Mouse (Mus musculus): ENCODE results near the gene Ascc2.
A peak's percentile ranks its signal among the peaks of the same experiment; 100 is the strongest.
"Not testable (repeated sequence)": the region's sequence is repeated elsewhere in the genome, so short reads cannot be mapped to it uniquely, and the experiment has no call there.

Gene Ascc2

DNA sequence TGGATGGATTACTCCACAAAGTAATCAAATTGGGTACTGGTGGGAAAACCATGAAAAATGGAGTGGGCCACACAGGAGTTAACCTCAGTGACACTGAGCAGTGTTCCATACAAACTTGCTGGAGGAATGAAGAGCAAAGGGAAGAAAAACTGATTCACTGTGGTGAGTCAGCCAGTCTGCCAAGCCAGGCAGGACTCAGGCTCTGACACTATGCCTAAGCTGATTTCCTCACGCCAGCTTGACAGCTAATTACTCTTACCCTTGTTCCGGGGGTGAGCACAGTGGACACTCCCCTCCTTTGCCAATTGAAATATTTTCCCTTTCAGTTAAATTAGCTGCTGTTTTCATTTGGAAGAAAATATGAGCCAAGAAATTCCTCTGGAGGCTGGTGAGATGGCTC, 4.1 kb upstream of the Ascc2 start:
- ATAC-seq (ENCODE audit: low TSS enrichment): no peak

DNA sequence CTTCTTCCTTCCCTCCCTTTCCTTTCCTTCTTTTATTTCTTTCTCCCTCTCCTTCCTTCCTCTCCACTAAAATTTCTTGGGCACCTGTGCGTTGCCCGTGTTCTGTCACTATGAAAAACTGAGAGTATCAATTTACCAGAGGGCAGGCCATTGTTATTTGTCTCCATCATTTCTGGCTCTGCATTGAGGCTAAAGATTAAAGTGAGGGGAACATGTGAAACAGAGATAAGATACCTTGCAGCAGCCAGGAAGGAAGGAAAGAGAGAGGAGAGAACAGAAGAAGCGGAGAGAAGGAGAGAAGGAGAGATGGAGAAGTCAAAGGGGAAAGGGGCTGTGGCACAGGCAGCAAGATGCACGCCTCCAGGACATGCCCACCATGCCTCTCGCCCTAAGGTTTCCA, 3.2 kb upstream of the Ascc2 start:
- ATAC-seq (ENCODE audit: low TSS enrichment): no peak

DNA sequence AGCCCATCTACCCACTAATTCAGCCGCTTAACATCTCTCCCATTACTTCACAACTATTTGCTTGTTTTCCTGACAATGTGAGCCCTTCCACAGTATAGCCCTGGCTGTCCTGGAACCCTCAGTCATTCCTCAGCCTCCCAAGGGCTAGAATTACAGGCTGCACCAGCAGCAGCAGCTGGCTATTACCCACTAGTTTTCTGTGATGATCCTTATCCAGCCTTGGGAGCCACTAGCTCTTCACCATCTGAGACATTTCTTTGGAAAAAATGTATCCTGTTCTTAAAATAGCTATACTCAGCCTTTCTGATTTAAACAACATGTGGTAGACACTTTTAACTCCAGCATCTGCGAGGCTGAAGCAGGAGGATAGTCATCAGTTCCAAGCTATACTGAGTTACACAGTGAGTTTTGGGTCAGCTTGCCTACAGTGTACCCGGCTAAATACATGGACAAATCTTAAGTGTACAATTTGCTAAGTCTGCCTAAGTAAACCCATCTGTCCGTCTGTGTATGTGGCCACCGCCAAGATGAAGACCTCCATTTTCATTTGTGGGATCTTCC, 685 bp upstream of the Ascc2 start:
- peak; percentile 62 for ATAC-seq (ENCODE audit: low TSS enrichment)

DNA sequence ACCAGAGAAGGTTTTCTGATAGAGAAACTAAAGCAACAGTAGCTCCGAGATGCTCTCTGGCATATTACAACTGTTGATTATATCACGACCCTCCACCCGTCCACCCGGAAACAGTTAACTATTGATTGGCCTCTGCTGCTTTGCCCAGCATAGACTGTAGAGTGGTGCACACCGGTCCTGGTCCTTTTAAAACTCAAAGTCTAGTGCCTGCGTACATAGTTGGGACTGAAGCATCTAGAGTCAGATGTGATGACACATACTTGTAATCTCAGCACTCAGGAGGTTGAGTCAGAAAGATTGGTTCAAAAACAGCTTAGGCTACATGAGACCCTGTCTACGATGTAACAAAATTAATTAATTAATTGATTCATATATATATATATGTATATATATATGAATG, 714 bp downstream of the Ascc2 start:
- no peak for ATAC-seq (ENCODE audit: low TSS enrichment)

DNA sequence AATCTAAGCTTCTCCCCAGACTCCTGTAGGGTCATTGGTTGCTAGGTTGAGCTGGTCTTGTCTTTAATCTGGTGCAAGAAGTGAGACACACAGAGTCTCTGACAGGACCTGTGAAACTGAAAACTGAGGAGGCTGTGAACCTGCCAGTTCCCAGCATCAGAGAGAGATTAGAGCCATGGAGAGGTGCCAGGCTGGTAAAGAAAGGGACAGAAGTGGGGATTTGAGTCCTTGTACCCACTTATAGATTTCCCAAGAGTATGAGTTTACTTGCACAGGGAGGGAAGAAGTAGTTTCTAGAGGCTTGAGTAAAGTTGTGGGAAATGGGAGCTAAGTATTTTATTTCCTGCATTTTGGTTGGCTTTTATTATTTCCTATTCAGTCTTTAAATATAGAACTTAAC, 3.6 kb downstream of the Ascc2 start:
- ATAC-seq (ENCODE audit: low TSS enrichment): no peak

DNA sequence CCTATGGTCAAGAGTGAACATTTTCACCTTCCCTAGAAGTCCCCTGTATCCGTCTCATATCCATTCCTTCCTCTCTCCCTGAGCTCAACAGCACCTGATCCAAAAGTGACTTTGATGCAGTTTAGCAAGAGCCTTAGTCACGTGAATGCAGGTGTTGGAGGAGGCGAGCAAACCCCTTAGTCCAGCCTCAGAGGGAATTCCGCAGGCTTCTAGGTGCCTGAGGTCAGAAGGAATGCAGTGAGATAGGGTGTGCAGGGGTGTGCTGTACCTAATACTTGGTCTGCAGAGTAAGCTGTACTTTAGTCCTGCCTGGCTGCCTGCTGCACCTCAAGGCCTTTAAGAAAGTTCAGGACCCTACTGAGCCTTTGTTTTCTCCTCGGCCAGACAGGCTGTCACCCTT, 6.2 kb downstream of the Ascc2 start:
- ATAC-seq (ENCODE audit: low TSS enrichment): no peak

DNA sequence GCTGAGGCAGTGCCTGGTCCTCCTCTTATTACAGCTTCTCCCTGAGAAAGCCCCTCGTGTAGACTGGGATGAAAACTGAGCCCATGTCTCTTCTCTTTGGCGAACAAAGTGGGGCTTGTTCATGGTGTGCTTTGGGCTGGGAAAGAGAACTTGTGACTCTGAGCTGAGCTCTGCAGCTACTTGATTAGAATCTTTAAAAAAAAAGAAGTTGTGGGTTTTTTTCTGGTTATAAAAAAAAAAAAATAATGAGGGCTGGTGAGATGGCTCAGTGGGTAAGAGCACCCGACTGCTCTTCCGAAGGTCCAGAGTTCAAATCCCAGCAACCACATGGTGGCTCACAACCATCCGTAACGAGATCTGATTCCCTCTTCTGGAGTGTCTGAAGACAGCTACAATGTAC, 7.6 kb downstream of the Ascc2 start:
- ATAC-seq (ENCODE audit: low TSS enrichment): not testable (repeated sequence)

DNA sequence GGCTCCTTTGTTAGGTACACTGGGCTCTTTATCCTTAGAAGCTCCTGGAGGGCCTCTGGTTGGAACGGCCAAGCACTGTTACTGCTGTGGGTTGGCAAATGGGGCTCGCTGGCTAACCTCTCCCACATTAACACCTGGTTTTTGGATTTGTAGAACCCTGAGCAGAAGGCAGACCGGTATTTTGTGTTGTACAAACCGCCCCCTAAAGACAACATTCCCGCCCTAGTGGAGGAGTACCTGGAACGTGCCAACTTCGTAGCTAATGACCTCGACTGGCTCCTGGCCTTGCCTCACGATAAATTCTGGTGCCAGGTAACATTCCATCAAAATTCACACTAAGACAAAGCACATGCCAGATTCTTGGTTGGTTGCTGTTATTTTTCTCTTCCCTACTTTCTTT, 8.9 kb downstream of the Ascc2 start:
- no peak for ATAC-seq (ENCODE audit: low TSS enrichment)

DNA sequence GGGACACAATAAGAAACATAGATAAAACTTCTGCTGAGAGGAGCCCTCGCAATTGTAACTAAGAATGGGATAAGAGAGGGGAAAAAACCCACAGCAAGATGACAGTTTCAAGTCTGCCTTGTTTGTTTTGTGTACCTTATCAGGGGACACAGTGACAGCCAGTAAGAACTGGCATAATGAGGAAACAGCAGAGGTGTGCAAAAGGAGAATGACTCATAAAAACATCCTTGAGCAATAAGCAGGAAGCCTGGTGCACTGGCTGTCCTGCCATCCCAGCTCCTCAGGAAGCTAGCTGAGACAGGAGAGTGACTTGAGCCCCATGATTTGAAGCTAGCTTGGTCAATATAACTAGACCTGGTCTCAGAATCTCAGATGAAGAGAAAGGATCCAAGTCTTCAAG, 22.3 kb downstream of the Ascc2 start:
- ATAC-seq (ENCODE audit: low TSS enrichment): no peak

DNA sequence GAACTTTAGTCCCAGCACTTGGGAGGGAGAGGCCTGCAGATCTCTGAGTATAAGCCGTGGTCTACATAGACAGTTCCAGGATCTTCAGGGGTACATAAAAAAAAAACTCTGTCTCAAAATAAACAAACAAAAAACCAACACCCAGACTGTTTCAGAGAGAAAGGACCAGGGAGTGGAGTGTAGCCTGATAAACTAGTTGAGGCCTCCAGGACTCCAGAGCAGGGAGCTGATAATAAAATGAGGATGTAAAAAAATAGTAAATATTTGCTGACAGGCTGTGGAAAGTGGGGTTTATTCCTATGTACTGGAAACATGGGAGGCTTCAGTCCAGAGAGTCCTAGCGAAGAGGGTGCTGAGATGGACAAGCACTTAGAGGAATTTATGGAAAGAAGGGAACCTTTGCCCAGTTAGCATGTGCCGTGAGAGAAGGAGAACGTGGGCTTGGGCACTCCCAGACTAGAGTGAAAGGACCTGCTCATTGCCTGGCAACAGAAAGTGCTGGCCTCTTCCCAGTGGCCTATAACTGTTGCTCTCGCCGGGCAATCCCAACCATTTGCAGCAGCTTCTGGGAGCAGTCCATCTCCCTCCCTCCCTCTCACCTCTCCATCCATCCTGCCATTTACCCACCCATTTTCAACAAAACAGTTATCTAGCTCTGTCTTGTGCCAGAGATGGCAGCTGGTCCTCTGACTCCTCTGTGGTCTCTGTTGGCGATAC, 22.9 kb downstream of the Ascc2 start:
- ATAC-seq (ENCODE audit: low TSS enrichment): no peak

DNA sequence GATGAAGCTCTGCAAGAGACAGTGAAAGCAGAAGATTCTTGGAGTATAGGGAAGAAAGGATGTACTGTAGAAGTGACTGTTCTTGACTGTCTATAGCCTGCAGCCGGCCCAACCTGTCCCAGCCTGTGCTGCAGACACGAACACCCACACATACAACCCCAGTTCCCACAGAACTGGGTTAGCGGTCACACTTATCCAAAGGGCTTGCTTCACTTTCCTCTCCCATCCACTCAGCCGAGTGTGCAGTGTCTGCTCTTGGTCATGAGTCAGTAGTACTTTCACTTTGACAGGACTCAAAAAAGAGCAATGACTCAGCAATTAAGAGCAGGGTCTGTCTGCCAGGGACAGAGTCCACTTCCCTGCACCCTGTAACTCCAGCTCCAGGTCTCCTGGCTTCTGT, 23.8 kb downstream of the Ascc2 start:
- peak; percentile 80 for ATAC-seq (ENCODE audit: low TSS enrichment)

DNA sequence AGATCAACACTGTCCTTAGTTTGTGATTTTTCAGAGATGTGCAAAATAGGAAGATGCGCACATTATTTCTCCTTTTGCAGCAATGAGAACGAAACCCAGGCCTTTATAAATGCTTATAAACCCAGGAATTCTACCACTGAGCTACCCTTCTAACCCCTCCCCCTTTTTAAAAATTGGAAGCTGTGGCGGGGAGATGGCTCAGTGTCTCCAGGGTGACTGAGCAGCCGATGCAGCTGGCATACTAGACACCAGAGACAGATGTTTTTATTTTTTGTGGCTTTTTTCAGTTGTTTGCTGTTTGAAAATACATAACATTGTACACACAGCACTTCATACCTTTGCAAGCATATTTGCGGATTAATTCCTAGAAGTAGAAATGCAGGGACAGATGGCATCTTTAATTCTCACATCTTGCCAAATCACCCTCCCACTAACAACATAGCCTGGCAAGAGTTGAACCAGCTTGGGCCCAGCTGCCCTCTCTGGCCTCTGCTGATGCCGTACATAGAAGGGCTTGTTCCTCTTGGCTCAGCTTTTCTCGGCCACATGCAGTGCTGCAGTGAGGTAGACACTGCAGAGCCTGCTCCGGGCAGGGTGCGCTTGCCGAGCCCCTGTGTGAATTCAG, 24.4 kb downstream of the Ascc2 start:
- ATAC-seq (ENCODE audit: low TSS enrichment): peak; percentile 41; the same call in 1 of the 2 replicates

DNA sequence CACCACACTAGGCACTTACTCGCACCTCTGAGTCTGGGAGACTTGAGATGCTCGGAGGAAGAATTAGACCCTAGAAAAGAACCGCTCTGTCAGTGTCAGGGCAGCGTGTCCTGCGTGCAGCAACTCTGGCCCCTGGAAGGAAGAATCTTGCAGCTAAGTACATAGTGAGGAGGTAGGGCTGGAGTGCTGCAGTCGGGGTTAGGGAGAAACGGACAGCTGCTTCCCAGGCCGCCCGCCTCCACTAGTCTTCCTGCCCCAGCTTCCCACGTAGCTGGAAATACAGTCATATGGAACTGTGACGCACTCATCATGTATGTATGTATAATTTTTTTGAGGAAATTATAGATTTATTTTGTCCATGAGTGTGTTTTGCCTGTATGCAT, 24.9 kb downstream of the Ascc2 start:
- ATAC-seq (ENCODE audit: low TSS enrichment): 0 out of 2 replicates have a peak, but pooled peaks have one; percentile 17

DNA sequence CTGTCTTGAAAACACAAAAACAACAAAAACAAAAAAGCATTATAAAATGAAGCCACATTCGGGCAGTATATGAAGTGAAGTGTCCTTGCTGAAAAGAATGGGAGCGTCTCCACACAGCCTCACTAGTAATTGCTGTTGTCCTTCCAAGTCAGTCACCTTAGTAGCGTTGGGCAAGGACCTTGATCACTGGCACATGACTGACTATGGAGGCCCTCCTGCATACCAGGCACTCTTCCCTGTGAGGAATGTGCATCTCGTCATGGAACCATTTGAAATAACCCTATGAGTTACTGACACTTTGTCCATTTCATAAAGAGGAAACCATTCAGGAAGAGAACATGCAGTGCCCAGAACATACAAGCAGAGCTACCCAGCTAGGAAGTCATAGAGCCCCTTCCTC, 34.2 kb downstream of the Ascc2 start:
- no peak for ATAC-seq (ENCODE audit: low TSS enrichment)

DNA sequence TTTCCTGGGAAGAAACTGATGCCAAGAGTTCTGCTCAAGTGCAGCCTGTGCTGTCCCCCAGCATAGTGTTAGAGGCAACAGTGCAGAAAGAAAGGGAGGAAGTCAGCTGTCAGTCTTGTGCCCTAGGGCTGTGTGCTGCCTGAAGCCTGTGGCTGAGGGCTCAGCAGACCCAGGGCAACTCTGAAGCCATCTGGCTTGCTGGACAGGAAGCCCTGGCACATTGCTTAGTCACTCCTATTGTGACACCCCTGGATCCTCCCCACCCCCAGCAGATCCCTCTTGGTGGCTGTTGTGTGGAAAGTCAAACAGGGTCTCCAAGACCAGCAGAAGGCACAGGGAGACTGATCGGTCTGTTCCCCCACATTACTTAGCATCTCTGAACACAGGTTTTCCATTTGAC, 37.0 kb downstream of the Ascc2 start:
- no peak for ATAC-seq (ENCODE audit: low TSS enrichment)

DNA sequence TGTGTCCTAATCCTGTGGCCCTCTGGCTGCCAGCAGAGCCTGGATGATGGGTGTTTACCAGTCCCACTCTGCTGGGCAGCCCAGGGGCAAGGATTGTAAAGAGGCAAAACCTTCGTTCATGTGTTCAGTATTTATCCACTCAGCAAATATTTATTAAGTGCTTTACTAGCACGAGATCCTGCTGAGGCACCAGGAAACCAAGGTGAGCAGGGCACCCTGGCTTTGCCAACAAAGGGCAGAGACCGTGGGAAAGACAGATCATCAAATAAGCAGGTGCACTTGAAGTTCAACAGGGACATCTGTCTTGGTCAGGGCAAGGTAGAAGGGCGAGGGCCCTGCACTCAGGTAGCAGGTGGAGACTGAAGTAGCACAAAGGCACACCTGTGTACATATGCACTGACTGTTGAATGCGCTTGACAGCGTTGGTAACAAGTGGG, 37.6 kb downstream of the Ascc2 start:
- ATAC-seq (ENCODE audit: low TSS enrichment): no peak

DNA sequence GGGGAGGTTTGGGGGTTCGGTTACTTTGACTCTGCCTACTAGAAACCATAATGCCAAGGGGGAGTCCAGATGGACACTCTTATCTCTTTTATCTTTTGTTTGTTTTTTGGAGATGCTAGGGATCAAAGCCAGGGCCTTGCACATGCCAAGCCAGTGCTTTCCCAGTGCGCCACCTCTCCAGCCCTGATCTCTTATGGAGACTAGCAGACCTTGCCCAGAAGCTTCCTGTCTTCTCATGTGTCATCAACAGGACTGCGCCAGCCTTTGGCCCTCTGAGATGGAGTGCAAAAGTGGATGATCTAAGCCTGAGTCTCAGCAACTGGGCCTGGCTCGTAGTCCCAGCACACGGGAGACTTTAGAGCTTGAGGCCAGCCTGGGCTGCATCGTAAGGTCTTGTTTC, 38.1 kb downstream of the Ascc2 start:
- ATAC-seq (ENCODE audit: low TSS enrichment): no peak

DNA sequence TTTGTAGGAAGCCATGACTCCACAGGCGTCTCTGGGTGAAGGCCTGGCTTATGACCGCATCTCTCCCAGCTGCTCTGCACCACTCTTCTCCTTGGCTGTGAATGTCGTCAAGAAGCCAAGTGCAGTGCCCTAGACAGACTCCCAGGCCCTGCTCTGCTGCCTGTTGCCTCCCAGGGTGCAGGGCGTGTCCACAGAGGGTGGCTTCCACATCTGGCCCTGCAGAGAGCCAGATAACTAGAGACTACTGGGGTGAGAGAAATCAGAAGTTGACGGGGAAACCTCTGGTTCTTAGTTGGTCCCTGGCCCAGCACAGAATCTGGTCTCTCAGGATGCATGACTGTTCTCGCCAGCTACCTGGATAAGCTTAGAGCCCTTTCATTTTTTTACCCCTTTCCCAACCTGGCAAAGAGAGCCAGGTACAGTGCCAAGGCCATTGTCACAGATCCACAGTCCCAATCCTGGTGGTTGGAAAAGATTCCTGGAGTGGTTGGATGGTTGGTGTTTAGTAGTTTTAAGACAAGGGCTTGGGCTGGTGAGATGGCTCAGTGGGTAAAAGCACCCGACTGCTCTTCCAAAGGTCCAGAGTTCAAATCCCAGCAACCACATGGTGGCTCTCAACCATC, 39.8 kb downstream of the Ascc2 start:
- no peak for ATAC-seq (ENCODE audit: low TSS enrichment)

DNA sequence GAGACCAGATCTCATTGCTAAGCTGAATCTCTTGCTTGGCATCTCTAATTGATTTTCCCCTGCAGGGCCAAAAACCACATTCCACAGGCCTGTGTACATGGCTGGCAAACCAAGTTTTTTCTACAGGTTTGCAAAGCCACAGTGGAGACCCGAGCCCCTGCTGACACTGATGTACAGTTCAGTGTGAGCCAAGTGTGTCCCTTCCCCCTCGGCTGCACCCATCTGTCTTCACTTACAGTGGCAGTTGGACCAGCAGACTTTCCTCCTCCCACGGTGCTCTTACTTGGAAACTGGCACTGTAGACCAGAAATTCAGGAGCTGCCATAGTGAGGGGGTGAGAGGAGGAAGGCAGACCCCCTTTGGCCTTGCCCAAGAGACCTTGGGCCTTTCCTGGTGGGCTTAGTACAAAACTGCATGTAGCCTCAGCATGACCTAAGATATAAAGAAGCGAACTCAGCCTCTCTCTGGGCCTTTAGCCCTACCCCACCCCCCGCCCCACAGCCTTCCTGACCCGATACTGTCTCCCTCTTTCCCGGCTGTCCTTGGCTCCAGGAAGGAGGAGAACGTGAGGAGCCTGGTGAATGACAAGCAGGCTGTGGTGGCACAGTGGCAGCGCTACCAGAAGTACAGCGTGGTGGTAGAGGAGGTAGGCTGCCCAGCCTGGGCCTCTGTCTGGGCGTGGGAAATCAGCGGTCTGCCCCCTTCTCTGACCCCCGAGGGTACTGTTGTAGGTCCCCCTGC, 41.3 kb downstream of the Ascc2 start:
- peak; percentile 72 for ATAC-seq (ENCODE audit: low TSS enrichment)

DNA sequence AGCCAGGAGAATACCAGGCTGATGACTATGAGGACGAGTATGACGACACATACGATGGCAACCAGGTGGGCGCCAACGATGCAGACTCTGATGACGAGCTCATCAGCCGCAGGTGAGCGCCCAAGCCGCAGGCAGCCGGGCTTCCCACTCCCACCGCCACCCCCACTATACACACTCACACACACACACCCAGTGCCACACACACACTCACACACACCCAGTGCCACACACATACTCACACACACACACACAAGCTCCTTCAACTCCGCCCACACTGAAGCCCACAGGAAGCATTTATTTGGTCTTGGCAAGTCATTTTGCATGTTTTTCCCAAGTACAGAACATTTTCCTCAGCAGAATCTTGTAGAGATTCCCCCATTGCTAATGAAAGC, 41.9 kb downstream of the Ascc2 start:
- peak; percentile 21 for ATAC-seq (ENCODE audit: low TSS enrichment)

DNA sequence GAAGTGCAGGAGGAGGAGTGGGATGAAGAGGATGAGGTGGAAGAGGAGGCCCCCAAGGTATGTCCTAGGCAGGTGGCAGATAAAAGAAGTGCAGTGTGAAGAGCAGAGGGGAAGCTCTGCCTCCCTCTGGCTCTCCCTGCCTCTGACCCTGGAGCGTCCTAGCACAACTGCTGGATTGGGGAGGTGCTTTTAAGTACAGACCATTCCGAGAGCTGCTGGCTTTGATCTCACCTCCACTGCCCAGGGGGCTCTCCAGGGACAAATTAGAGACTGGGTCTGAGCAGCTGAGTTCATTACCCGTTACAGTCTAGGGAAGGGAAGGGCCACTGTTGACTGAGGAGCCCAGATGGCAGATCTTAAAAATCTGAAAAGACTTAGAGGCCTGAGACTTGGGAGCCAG, 42.6 kb downstream of the Ascc2 start:
- ATAC-seq (ENCODE audit: low TSS enrichment): no peak

DNA sequence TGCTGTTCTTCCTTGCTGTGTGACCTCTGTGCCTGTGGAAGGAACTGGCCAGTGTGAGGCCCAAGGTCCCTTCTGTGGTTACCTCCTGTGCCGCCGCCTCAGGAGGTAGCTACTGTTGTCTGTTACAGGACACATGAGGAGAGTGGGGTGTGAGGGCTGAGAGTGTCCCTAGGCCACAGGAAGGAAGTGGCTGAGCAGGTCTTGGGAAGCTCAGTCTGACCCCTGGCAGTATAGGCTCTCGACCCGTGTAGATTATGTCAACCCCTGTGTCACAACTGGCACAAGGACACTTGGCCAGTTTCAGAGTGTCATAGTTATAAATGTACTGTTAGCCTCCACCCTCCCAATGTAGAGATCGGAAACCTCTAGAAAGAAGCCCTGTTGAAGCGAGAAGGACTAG, 46.0 kb downstream of the Ascc2 start:
- ATAC-seq (ENCODE audit: low TSS enrichment): no peak
